Mouse (Mus musculus) cerebellum, postnatal 25 days (tissue): ENCODE measurements around the gene Rfx1.
A peak's percentile ranks its signal among the peaks of the same experiment; 100 is the strongest.

ENCODE experiments used
- DNase-seq, 2 experiments: peaks; one replicate each; pipeline ENCODE4 v3.0.0; 2021; ENCODE audit warnings: mixed read lengths in 2 of 2

Gene Rfx1

DNA sequence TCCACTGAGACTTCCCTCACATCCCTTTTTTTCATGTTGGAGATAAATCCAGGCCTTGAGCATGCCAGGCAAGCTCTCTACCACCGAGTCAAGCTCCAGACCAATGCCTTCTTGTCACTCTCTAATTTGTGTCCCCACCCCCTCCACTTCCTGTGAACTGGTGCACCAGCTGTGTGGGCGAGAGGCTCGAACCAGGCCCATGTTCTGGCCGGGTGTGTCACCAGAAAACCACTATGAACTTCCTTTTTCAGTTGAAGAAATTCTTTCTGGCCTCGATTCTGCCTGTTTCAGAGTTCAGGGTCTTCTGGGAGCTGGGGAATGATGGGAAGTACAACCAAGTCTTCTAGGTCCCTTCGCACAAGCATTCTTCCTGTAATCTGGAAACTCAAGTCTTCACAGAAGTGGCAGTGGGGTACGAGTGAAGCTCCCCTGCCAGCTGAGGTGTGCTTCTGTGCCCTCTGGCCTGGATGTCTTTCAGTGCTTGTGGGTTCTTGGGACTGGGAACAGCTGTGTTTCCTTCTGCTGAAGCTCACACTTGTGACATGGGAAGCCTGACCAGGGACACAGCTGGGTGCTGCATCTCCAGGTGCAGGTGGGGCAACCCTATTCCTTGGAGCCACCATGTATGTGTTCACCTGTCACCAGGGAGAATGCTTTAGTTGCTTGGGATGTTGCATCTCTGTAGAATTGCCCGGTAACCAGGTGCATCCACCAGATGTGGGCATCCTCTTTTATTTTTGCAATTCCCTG lies 2.6 kb upstream of the Rfx1 start:
- no peak for DNase-seq

DNA sequence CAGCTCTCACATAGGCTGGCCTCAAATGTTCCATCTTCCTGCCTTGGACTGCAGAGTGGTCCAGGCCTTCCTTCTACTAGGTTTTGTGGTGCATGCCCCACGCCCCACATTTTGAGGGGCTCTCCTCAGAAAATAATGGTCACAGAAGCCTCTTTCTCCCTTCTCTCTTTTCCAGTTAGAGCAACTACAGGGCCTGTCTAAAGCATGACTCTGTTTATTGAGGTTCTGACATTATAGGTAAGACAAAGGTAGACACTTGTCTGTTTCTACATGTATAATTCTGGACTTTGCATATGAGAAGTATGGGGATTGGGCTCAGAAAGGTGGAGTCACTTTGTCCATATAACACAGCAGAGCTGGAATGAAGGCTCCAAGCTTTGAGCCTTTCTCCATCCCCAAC lies 1.6 kb upstream of the Rfx1 start, which contains the start of gene Gm10643:
TSS of gene Gm10643 (minus strand) at position 101 of the 400 bp plus-strand sequence.
- no peak for DNase-seq

DNA sequence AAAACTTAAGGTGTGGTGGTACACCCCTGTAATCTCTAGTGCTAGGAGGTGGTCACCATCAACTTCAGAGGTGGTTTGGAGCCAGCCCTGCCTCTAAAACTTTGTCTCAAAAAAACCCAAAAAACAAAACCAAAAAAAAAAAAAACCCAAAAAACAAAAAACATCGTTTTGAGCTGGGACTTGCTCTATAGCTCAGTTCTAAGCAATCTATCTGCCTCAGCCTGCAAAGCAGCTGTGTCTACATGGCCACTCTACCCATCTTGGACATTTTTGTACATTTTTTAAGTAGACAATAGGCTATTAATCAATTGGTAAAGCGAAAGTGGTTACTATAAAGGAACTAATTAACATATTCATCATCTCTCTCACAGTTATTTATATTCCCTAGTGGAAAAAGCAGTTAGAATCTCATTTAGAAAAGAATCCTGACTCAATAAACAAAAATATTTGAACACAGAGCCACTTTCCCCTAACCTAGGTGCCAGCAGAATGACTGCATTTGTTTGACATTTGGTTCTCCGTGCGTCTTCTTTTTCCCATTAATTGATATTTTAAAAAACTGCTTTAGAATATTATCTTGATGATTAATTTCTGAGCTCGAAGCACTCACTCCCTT lies 1.1 kb upstream of the Rfx1 start:
- DNase-seq, result no peak

DNA sequence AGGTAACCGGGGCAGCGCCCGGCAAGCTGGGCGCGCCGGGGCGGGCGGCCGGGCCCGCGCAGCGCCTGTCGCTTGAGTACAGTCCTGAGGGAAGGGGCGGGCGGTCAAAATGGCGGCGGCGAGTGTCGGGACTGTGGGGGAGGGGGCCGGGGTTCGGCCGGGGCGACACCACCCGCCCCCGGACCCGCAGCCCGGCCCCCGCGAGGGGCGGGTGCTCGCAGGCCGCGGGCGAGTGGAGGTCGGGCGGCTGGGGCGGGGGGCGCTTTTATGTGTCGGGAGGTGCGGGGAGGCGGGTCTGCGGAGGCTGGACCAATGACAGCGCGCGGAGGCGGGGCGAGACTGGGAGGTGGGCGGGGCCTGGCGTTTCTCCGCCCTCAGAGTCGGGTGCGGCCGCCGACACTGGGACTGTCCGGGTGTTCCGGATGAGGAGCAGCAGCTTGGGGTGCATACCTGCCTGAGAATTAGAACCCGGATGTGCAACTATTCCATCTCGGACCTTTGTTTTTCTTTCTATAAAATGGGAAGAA lies 476 bp downstream of the Rfx1 start:
- peak; percentile 97 to 98 for DNase-seq

DNA sequence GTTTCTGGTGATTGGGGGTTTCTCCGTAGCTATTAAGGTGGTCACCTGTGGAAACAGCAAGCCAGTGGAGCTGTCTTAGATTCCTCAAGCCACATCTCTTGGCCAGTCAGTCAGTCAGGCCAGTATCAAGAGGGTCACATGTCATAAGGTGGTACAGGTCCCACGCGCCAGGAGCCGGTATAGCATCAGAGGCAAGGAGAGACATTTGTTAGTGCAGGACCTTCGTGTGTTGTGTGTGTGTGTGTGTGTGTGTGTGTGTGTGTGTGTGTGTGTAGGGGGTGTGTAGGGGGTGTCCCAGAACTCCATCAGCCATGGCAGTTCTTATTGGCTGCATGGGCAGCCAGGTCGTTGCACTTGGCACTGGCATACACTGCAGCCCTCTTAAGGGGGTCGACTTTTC lies 1.3 kb downstream of the Rfx1 start:
- no peak for DNase-seq

DNA sequence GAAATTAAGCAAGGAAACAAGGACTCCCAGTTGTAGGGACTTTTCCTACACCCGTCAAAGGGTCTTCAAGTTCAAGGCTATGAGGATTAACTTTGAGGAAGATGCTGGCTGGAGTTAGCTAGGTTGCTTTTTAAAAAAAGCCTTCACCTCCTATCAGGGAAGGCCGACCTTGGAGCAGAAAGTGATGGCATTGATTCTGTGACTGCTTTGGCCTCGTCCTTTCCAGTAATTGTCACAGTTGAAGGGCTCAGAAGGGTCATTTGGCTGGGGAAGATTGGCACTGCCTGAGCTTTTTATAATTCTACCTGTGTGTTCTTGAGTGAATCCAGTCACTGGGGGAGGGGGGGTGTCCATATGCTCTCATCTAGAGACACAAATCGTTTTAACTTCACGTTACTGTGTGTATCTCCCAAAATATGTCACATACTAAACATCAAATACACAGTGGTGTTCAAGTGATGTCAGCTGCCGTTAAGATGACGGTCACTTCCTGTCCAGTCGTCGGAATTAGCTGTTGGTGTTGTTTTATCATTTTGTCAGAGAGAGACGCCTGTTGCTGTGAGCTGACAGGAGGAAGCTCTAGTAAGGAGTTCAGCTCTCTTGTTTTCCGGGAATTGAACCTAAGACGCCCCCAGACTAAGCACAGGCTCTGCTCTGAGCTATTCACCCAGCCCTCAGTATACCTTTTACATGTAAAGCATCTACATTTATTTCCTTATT lies 1.8 kb downstream of the Rfx1 start:
- no peak for DNase-seq

DNA sequence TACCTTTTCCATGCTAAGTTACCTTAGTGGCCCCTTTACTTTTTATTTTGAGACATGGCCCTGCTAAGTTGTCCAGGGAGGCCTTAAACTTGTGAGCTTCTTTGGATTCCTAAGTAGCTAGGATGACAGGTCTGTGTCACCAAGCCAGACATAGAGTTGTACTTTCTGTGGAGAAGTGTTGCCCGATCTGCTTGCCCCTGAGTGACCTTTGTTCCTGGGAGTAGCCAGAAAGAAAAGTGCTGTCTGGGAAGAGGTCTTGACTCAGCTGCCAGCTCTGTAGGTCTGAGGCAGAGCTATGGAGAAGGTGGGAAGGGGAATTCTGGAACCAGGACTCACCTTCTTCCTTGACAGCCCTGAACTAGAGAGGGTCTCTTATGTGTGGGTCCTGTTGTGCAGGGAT lies 2.5 kb downstream of the Rfx1 start:
- DNase-seq, result peak in 1 of 2 experiments; percentile 5

DNA sequence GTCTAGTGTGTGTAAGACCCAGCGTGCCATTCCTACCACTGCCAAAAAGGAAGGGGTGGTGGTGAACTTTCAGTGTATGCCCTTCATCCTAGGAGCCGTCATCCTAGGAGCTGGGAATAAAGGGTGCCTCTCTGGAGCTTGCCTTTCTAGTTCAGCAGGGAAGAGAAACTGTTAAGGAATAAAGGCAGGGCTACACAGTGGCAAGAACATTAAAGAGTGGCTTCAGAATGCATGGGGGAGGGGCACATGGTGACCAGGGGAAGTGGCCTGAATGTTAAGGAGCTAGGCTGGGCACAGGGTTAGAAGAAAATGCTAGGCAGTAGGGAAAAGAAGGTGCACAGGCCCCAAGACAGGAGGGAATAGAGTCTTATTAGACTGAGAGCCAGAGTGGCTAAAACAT lies 3.1 kb downstream of the Rfx1 start:
- DNase-seq, result peak in 1 of 2 experiments; percentile 5

DNA sequence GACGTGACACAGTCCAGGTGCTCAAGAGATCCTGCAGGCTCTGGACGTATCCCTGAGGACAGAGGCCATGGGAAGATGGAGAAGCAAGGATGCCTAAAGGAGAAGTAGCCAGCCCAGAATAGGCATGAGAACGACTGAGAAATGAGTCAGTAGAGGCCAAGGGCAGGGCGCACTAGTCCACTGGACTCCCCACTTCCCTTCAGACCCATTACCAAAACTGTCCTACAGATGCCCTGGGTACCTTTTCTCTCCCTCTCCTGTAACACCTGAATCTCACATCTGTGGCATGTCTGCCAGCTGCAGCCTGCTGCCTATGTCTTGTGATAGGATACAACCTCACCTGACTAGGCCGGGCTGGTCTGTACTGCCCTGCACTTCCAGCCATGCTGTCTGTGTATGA lies 3.6 kb downstream of the Rfx1 start:
- peak in 1 of 2 experiments; percentile 5 for DNase-seq

DNA sequence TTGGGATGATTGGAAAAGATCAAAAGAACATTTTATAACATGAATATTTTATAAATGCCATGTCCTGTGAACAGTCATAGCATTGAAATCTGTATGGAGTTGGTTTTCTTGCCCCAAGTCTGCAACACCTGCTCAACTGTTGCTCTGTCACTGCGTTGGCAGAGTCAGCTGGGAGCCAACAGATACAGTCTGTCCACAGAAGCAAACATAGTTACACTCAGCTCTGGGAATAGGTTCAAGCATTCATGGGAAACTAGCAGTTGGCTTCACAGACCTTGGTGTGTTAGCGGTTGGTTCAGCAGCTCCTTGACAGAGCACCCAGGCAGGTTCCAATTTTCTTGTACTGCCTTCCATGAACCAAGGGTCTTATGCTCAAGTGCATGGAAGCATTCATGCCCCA lies 4.0 kb downstream of the Rfx1 start:
- peak in 1 of 2 experiments; percentile 22 for DNase-seq

DNA sequence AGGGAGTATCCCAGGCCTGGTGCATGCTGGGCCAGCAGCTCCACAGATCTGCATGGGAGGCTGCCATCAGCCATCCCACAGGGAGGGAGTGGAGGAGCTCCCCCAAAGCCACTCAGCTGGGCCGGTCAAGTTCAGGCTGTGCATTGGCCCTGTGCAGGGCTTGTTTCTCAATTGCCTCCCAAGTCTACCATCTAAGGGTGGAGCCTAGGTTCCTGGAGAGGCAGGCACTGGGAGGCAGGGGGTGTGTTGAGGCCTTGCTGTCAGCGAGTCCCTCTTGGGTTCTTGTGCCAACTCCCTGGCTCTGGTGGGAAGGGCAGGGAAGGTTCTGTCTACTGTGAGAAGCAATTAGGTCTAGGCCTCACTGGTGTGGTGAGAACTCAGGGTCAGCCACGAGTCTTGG lies 5.3 kb downstream of the Rfx1 start:
- peak in 1 of 2 experiments; percentile 7 for DNase-seq

DNA sequence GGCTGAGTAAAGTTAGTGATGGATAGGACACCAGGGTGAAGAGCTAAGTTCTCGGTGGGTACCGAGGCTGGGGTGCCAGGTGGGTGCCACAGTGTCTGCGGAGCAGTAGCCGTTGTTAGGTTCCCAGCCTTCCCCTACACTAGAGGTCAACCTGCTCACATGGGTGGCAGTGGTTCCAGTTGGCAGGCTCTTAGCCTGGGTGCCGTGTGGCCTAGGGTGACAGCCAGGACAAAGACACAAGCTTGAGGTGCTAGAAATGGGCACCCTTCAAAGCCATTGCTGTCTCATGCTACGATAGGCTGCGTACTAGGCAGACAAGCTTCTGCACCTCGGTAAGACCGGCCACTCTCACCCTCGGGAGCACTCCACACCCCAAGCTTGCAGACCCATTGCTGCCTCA lies 5.7 kb downstream of the Rfx1 start:
- DNase-seq, result peak in 1 of 2 experiments; percentile 6

DNA sequence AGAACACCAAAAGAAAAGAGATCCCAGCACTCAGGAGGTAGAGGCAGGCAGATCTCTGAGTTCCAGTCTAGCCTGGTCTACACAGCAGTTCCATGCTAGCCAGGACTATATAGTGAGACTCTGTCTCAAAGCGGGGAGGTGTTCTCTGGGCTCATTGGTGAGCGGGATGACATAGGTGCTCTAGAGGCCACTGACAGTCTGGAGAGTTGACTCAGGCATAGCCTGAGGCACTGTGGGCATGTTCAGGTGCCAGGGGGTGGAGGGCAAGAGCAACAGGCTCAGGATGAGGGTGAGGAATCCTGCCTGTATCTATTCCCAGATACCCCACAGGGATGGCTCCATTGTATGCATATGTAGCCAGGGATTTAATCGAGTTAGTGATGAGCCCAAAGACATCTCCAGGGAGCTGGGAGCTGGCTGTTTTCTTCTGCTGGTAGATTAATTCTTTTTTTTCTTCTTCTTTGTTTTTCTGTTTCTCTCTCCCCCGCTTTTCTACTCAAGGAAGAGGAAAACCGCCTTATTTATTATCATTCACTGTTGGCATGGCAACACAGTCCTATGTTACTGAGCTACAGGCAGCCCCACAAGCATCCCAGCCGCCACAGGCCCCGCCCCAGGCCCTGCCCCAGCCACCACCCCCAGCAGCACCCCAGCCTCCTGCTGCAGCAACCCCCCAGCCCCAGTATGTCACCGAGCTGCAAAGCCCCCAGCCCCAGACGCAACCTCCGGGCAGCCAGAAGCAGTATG lies 6.8 kb downstream of the Rfx1 start:
- no peak for DNase-seq

DNA sequence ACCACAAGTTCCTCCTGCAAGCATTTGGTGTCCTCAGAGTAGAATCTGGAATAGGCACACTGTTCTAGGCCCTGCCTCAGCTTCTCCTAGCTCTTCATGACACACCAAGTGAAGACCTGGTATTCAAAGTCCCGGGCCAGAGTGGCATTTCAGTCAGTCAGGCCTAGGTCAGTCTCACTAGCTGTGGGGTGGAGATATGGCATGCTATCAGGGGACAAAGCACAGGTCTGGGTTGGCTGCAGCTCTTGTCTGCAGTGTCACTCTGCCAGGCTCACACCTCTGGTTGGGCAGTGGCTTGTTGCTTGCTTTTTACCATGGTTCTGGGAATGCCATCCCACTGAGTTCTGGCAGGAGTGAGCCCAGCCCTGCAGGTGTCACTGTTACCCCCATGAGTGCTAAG lies 9.8 kb downstream of the Rfx1 start:
- DNase-seq, result peak in 1 of 2 experiments; percentile 3

DNA sequence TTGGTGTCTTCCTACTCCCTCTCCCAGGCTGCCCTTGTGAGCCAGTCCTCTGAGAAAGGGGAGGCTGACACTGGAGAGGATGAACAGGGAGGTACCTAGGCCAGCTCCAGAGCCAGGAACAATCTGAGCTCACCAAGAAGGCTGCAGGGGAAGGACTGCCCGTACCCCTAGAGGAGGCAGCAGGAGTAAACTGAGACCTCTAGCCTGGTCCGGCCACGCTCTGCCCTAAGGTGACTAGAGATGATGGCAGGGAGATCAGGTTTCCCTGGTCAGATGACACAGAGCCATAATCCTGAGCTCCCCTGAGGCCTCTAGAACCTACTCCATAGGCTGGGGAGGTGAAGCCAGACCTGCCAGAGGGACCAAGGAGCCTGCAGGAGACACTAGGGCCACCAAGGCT lies 10.2 kb downstream of the Rfx1 start:
- DNase-seq, result no peak

DNA sequence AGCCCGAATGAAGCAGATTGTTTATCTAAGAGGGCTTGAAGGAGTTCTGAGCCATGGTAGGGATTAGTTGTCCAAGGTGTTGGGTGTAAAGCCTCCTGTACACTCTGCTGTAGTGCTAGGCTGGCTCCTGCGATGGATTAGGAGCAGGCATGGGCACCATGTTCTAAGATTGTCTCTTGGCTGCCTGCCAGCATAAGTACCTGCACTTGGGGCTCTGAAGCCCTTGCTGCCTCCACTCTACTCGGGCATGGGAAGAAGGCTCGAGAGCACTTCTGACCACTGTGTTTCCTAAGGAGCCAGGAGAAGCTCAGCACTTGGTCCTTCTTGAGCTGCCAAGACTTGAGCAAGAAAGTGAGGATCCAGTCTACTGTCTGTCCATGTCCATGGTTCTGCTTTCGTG lies 12.6 kb downstream of the Rfx1 start:
- no peak for DNase-seq

DNA sequence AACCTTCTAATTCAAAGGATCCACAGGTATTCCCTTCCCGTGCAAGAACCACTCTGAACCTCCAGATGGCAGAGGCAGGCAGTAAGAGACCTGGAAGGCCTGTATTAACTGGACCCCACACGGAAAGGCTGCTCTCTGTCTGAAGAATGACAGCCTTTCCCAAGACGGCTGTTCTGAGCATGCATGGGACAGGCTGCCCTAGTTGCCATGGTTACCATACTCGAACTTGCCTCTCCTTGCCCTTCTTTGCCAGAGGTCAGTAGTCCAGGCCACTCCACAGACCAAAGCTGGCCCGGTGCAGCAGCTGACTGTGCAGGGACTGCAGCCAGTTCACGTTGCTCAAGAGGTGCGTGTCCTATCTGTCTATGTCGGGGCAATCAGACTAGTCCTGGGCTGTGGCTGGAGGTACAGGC lies 17.2 kb downstream of the Rfx1 start:
- DNase-seq, result no peak

DNA sequence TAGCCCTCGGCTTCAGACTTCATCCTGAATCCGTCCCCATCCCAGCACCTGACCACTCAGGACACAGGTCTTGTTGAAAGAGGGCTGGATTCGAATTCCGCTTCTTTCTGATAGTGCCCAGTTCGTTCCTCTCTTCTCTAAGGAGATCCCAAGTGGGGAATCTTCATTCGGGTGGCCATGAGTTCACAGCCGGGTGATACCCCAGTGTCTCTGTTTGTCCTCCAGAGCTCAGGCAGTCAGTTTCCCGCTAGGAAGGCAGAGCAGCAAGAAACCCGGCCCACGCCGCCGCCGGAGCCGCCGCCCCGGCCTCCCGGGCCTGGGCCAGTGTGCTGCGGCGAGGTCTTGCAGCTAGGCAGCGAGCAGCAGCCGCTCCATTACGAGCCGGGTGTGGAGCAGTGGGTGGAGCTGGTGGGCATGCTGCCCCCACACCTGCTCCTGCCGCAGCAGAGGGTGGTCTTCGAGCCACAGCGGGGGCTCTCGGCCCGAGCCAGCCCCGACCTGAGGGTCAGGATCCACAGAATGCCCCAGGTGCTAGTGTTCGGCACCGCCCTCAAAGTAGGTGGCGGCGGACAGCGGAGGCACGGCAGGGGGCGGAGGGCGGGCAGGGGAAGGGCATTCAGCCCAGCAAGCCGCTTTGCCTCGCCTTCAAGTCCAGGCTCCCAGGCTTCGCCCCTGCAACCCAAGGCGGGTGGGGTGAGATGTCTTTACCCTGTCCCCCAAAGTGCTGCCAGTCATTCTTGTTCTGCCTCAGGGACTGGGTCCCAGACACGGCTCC lies 17.9 kb downstream of the Rfx1 start:
- DNase-seq, result no peak

DNA sequence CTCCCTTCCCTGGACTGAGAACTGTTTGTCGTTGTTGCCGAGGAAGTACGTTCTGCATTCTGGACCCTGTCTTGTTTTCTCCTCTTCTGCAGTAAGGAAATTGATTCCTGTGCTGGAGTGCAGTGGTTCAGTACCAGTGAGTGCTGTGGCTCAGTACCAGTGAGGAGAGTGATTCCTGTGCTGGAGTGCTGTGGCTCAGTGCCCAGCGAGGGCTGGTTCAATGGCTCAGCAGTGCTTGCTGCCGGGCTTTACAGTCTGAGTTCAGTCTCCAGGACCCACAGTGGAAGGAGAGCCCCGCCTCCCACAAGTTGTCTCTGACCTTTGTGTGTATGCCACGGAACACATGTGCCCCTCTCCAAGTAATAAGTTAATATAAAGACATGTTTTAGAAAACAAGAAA lies 20.5 kb downstream of the Rfx1 start:
- no peak for DNase-seq

DNA sequence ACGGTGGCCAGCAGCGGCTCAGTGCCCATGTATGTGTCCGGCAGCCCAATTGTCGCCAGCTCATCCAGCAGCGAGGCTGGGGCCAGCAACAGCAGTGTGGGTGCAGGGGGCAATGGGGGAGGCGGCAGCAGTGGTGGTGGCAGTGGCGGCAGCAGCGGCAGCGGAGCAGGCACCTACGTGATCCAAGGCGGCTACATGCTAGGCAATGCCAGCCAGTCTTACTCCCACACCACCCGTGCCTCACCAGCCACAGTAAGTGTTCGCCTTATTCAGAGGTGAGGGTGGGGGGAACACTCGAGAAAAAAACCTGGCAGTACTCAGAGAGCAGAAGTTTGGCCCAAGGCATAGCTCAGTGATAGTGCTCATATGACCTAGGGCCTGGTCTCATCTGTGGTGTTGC lies 21.2 kb downstream of the Rfx1 start:
- DNase-seq, result peak in 1 of 2 experiments; percentile 3

DNA sequence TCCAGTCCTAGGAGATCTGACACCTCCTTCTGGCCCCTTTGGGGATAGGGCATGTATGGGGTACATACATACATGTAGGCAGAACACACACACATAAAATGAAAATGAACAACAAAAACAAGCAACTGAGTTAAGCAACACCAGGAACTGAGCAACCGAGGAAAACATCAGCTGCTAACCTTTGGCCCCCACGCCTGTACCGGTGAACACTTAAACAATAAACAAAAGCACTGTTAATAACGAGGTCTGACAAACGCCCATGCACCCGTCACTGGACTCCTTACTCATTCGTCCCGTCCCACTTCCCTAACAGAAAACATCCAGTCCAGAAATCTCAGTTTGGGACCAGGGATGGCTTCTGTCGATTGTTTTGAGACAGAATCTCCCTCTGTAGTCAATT lies 22.6 kb downstream of the Rfx1 start:
- no peak for DNase-seq

DNA sequence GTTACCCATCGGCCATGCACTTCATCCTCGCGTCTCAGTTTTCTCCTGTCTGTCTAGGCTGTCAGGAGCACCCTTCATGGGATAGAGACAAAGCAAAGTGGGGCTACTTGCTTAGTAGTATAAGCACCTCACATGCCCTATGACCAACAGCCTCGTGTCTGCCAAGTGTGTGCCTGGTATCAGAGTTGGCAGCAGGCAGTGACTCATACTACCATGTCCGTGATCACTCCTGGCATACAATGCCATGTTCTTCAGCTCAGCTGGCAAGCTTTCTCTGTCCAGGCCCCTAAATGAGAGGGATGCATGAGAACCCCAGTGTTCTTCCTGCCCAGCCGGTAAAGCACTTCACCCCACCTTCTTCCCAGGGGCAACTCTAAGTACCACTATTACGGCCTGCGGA lies 24.0 kb downstream of the Rfx1 start:
- DNase-seq, result peak in 1 of 2 experiments; percentile 6
